Mouse (Mus musculus) cerebellum, postnatal 14 days (tissue): Measurements from ENCODE around the gene Gm17332.
"Not testable (repeated sequence)": the region's sequence is repeated elsewhere in the genome, so short reads cannot be mapped to it uniquely, and the experiment has no call there.

Source experiments
- DNase-seq, 2 experiments: peaks; one replicate each; pipeline ENCODE4 v3.0.0; 2021; ENCODE audit warnings: mixed read lengths in 2 of 2

Gene Gm17332

GRCm38 (mm10) chr11:31182362-31182761 is at the start of gene Gm17332:
Gene Gm17332 (minus strand): TSS chr11:31182462.
- DNase-seq: no peak

DNA sequence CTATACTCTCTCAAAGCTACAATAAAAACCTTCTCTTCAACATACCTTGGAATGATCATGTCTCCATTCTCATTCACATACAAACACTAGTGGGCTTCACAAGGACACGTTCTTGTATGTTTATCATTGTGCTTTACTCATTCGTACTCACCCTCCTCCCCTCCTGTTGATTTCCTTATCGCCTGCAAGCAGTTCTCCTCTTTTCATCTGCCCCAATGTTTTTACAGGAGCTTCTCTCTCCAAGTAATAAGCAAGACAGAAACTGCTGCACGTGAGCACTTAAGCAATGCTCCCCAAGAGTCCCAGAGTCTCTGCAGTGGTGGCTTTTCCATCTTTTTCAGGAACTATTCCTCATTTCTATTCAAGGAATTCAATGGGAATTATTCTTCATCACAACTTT is 47.7 kb upstream of the Gm17332 start:
- no peak for DNase-seq

DNA sequence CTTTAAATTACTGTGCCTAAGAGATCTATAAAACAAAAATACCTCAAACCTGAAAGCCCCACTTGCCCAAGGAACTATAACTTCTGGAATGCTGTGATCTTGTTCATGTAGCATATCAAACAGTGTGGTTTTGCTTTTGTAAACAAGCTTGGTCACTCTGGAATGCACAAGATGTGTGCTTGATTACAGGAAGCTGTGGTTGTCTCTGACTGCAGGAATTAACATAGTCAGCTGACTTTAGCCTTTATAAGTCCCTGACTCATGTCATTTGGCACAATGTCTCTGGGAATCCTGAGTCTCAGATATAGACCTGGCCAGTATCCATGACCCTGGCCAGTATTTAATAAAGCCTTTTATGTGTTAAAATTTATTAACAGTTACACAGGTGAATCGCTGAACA is 43.1 kb upstream of the Gm17332 start:
- no peak for DNase-seq

- no peak for DNase-seq
Observed at GRCm38 (mm10) chr11:31218009-31218408, 35.7 kb upstream of the Gm17332 start.

DNA sequence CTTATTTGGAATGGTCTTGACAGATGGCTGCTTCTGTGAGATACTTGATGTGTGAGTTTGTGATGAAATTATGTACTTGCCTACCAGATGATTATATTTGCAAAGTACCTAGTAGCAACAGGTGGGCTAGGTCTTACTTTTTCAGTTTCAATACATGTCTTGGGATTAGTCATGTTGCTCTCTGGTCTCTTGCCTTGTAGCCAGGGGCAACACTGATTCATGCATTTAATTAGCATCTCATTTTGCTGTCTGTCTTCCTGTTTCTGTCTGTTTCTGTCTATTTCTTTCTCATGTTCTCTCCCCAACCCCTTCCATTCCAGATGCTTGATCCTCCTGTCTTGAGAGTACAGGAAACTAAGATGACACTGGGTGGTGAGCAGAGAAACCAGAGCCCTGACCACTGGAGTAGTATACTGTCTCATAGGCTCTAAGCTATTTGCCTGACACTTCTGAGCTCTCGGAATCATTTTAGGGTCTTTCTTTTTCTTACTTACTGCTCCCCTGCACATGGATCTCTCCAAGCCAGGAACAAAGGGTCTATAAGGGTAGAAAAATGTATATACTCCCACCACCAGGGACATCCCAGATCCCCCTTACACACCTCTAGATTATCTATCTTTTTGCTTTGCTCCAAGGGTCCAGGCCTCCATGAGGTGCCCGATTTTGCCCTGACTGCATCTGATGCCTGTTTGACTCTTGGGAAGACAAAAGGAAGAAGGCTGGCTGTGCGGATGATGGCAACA is 13.5 kb upstream of the Gm17332 start:
- DNase-seq: no peak

DNA sequence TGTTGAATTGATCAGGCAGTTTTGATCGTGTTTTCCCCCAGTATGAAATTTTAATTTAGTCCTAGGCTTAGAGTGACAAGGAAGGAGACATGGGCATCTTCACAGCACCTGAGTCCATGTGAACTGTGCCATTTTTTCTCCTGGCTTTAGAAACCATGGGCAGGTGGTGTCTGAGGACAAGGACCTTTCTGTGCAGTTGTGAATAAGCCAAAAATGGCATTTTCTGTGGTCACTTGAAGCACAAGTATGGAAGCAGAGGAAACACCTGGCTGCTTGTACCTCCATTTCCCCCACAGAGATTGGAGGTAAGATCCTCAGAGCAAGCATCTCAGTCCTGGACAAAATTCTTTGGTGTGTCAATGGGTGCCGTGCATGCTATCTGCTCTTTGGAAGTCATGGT is 12.5 kb upstream of the Gm17332 start:
- DNase-seq: no peak

DNA sequence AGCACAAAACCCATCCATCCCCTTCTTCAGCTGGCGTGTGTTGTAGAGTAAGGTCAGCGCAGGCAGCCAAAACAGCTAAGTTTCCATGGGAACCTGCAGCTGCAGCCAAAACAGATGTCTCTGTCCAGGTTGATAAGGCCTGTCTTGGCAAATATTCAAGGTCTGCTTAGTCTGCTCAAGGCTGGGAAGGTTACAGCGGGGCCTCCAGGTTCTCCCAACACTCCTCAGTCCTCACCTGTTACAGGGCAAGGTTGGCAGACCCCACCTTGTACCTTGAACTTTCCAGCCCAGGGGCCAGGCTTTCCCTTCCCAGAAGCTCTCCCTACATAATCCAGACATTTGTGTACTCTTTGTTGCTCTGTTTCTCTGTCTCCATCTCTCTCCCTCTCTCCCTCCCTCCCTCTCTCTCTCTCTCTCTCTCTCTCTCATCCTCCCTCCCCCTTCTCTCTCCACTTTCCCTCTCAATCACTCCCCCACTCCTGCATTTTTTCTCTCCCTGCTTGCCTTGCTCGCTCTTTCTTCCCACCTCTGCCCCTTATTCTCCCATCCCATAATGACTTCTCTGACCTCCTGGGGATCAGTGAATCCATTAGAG is 12.1 kb downstream of the Gm17332 start:
- DNase-seq: peak in 1 of 2 experiments; percentile 7

DNA sequence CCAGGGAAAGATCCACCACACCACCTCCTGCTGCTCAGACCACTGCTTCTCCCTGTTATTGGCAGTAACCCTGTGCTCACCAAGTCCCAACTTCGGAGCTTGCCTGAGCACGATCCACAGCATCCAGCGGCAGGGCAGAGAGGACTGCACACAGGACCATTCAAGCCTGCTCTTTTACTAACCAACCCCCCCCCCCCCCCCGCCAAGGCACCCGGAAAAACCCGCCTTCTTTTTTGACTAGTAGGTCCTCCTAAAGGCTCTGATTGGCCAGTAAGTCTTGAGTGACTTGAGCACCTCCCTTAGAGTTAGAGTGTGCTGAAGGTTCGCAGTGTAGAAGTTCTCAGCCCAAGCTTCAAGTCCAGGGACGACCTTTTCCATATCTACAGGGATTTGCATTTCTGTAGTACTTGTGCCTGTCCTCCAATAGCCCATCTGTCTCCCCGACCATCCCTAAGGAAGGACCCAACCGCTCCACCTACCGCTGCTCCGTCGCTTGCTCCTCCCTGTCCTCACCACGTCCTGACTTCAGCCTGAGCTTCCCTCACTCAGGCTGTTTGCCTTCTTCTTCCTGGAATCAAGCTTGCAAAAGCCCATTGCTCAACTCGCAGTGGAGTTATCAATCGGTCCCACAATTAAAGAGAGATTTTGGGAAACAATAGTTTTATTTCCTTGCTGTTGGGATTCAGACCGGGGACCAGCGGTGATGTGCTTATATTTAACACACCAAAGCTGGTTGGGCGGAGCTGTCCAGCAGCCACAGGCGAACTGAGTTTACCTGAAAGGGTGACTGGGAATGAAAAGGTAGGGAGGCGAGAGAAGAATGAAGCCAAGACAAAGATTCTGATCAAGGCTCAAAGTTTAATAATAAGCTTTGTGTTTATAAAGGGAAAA is 12.9 kb downstream of the Gm17332 start:
- DNase-seq: peak; percentile 8 to 33

DNA sequence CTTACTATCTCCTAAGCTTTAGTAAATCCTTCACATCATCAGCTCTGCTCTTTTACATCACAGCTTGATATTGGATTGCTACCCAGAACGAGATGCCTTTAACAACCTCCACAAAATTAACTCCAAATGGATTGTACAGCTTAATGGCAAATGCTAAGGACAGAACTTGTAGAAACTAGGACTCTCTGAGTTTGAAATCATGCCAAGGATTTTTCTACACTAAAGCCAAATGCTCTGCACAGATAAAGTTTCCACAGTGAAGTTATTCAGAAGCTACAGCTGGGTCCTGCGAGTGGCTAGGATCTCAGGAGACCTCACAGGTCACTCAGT is 13.5 kb downstream of the Gm17332 start:
- DNase-seq: no peak

- DNase-seq: no peak
Observed at GRCm38 (mm10) chr11:31157021-31157420, 25.2 kb downstream of the Gm17332 start.

GRCm38 (mm10) chr11:31138394-31138793 is 43.9 kb downstream of the Gm17332 start:
- DNase-seq: not testable (repeated sequence)

- not testable (repeated sequence) for DNase-seq
Observed at GRCm38 (mm10) chr11:31134824-31135223, 47.4 kb downstream of the Gm17332 start.

DNA sequence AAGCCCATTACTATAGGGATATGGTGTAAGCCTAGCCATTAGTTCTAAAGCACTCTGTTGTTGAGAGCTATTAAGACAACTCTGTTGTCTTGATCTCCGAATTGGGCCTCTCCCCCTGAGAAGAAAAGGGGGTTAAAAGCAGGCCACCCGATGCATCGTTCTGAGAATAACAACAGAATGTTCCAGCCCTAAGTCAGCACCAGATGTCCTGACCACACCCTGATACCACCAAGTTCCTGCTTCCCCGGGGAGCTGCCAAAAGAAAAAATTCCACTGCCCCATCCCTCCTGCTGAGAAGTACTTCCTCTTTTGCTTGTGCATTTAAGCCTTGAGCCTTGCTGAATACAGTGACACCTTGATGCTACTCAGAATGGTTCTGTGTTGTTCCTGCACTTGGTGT is 48.5 kb downstream of the Gm17332 start:
- not testable (repeated sequence) for DNase-seq
